Mouse (Mus musculus) megakaryocyte, embryonic 14.5 days (primary cell): ENCODE measurements around the gene BC017158.

Experiments
- FLI1 ChIP-seq: IDR thresholded peaks from 2 replicates; pipeline ENCODE4 v1.6.1; 2012; ENCODE audit warnings: low read length, inconsistent platforms, mixed read lengths
- GATA1 ChIP-seq: IDR thresholded peaks from 3 replicates; pipeline ENCODE4 v1.6.1; 2012; ENCODE audit warnings: mixed read lengths, low read length, inconsistent platforms, borderline replicate concordance

DNA sequence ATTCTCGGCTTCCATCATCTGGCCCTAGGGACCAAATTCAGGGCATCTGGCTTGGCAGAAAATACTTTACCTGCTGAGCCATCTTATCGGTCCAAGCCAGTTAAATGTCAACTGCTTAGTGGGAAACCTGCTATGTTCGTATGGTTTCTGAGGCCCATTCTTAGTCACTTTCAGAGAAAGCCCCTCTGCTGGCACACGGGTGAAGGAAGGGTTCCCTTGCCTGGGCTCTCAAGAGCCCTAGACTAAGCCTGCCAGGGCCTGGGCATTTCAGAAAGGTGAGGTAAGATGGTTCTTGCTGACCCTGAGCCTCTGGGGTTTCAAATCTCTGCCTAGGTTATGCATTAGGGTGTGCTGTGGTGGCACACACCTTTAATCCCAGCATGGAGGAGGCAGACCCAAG is 52.4 kb downstream of the BC017158 start:
- TF ChIP-seq GATA1 (no peak), FLI1 (no peak)
